Mouse (Mus musculus) leukemia stem cell, adult 10-12 weeks (primary cell): ENCODE results near the gene Ccdc7b. TPM values are rescaled to one million over a fixed set of nuclear protein-coding genes. Genes with fewer than 3 reads are reported as not detected.

ENCODE experiments used
- polyA plus RNA-seq: library from polyadenylated mRNA; stranded (reverse); fragments of >175 nt; gene quantifications from 2 replicates; pipeline ENCODE4 v1.2.3, GENCODE M21; 2012; ENCODE audit warnings: low replicate concordance

Ccdc7b gene
- polyA plus RNA-seq = not detected in 2 replicates

GRCm38 (mm10) chr8:129066834-129067233 lies at the start of gene Ccdc7b:
Gene Ccdc7b (plus strand): TSS chr8:129067134.

GRCm38 (mm10) chr8:129065417-129065816 lies 1.5 kb upstream of the Ccdc7b start, which contains the start of gene Ccdc7a:
Gene Ccdc7a (minus strand): TSS chr8:129065517.

GRCm38 (mm10) chr8:129131561-129131960 lies 64.6 kb downstream of the Ccdc7b start, which contains the start of gene Gm10999:
Gene Gm10999 (minus strand): TSS chr8:129131661.

Other genes with a start within 250 kb of the Ccdc7b start
- not detected in 2 replicates for gene Ccdc7a, start 1.6 kb upstream of the Ccdc7b start, polyA plus RNA-seq
- not detected in 2 replicates for gene Gm10999, start 64.5 kb downstream of the Ccdc7b start, polyA plus RNA-seq
- gene 2610044O15Rik8, start 167.3 kb downstream of the Ccdc7b start, polyA plus RNA-seq = 0.50 and 0.55 TPM in 2 replicates